Mouse (Mus musculus) gastrocnemius, postnatal 25 days (tissue): Measurements from ENCODE around the gene Elavl2. TPM values are rescaled to one million over a fixed set of nuclear protein-coding genes. Genes with fewer than 3 reads are reported as not detected.
"Not testable (repeated sequence)": the region's sequence is repeated elsewhere in the genome, so short reads cannot be mapped to it uniquely, and the experiment has no call there.

ENCODE experiments used
- DNase-seq: peaks from one replicate; pipeline ENCODE4 v3.0.0; 2022
- total RNA-seq, 2 experiments: library from RNA; stranded (reverse); gene quantifications; 1 replicate in 1 of 2; 2 replicates in 1 of 2; pipeline ENCODE4 v1.2.3; 2021

Elavl2 gene
- total RNA-seq, 2 experiments from 2014 or later: 0.56 to 0.74 TPM

DNA sequence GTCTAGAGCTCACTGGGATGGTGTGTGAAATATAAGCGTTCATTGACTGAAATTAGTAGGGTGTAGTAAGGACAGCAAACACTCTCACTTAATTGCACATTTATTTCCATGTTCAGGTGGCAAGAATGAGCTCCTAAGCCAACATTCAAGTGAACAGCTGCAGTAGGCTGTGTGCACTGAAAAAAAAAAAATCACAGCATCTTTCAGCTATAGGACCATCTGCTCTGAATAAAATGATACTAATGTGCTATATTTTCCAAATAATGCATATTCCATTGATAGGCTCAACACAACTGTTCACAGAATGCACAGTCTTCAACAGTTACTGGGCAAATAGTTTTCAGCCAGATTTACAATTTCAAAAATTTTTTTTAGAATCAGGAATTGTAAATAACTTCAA lies 89.8 kb downstream of the Elavl2 start:
- DNase-seq: no peak

GRCm38 (mm10) chr4:91297706-91298105 lies 102.9 kb downstream of the Elavl2 start:
- DNase-seq: no peak

DNA sequence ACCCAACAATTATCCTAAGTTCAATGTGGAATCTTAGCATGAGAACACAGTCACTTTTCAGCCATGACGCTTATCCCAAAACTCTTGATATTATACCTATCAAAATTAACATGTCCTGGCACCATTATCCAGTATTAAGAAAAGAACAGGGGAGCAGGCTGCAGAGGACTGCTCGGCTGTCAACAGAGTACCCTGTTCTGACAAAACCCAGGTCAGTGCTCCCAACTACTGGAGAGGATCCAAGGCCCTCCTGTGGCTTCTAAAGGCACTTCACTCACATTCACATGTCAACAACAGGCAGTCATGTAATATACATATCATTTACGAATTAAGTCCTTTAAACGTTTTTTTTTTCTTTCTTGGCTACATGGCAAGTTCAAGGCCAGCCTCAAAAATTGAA lies 105.3 kb downstream of the Elavl2 start:
- no peak for DNase-seq

DNA sequence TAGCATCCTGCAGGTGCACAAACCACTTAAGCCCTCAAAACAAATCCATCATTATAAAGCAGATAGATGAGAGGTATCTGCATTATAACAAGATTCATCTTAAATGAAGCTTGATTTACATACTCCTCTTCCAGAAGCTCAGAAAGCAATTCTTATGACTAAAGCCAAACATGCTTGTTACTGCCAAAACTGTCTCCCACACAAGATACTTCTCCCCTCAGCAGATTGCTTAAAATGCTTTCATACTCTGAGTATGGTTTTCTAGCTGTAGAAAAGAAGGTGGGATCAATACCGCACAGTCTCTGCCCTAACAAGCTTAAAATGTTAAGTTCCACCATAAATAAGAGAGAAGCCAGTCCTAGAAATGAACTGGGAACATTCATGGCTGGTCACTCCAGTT lies 109.1 kb downstream of the Elavl2 start:
- no peak for DNase-seq

DNA sequence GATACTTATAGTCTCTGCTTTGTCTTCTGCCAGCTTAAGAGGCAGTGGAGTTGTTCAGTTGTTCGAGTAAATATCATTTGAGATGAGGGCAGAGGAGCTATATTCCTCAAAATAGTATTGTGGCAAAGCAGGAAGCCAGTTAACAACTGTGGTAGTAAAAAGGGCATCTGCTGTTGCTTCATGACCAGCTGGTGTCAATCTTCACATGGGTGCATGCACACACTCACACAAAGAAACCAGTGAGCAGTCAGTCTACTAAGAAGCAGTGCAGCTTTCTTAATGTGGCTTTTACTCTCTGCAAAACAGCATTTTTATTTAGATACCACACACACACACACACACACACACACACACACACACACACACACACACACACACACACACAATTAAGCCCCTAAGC lies 110.2 kb downstream of the Elavl2 start:
- DNase-seq: no peak

GRCm38 (mm10) chr4:91289151-91289550 lies 111.4 kb downstream of the Elavl2 start:
- DNase-seq: no peak

GRCm38 (mm10) chr4:91268390-91268789 lies 132.2 kb downstream of the Elavl2 start:
- no peak for DNase-seq

DNA sequence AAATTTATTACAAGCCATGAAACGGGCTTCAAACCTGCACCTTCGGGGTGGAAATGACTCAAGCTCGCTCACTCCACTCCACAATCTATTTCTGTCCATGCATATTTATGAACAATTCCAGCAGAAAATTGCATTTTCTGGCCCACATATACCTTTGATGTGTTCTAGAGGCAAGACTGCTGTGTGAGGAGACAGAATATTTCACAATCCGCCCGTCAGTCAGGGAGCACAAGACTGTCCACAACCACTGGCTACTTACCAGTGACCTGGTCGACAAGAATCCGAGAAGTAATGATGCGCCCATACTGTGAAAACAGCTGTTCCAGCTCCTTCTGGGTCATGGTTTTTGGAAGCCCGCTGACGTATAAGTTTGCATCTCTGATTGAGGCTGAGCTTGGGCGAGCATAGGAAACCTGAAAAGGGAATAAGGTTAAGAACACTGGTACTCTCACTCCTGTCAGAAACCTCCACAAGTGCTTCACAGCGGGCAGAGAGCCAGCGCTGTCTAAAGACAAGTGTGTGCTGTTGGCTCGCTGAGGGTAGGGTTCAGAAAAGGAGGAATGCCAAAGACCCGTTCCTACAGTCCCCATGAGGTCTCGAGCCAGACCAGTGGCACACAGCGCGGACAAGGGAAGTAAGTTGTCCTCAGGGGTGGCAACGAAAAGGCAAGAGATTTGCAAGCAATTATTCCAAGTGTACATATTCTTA lies 136.7 kb downstream of the Elavl2 start:
- DNase-seq: no peak

- no peak for DNase-seq
Observed at GRCm38 (mm10) chr4:91262839-91263238, 137.7 kb downstream of the Elavl2 start.

- DNase-seq: no peak
Observed at GRCm38 (mm10) chr4:91260622-91261021, 140.0 kb downstream of the Elavl2 start.

DNA sequence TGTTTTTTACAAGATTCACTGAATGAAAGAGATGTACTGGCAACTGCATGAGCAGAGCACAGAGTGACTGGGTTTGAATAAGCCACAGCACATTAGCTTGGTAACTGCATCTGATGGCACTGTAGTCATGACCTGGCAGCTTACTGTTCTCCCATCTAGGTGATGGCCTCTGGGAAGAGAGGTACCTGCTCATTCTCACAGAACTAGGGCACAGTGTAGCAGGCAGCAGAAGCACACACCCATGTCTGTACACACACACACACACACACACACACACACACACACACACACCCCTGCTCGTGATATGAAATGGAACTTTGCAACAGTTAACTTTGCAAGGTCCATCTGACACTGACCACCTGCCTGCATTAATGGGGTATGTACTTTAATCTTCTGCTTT lies 151.9 kb downstream of the Elavl2 start:
- no peak for DNase-seq

DNA sequence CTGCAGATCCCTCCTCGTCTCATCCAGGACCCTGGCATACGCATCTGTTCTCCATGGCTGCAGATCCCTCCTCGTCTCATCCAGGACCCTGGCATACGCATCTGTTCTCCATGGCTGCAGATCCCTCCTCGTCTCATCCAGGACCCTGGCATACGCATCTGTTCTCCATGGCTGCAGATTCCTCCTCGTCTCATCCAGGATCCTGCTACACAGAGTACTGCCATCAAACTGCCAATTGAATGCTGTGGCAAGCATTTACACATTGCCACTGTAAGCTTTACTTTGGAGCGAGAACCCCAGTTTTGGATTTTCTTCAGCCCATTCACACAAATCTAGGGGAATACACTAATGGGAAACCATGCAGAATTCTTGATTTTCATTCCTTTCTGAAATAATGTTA lies 155.4 kb downstream of the Elavl2 start:
- not testable (repeated sequence) for DNase-seq

DNA sequence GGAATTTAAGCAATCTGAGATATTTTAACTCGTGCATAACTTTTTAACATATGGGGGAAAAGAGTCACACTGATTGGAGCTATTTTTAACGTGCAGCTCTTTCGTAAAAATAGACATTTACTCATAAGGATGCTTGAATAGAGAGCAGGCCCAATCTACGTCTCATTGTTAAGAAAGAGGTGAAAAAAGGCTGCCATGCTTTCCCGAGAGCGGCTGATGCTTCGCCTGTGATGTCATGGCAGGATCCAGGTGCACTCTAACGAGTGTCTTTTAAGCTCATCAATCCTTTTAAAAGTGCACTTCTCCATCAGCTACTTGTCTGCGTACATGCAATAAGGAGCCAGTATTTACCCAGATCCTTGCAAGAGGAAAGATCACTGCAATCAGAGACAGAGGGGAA lies 156.0 kb downstream of the Elavl2 start:
- DNase-seq: no peak

GRCm38 (mm10) chr4:91243896-91244295 lies 156.7 kb downstream of the Elavl2 start:
- no peak for DNase-seq

DNA sequence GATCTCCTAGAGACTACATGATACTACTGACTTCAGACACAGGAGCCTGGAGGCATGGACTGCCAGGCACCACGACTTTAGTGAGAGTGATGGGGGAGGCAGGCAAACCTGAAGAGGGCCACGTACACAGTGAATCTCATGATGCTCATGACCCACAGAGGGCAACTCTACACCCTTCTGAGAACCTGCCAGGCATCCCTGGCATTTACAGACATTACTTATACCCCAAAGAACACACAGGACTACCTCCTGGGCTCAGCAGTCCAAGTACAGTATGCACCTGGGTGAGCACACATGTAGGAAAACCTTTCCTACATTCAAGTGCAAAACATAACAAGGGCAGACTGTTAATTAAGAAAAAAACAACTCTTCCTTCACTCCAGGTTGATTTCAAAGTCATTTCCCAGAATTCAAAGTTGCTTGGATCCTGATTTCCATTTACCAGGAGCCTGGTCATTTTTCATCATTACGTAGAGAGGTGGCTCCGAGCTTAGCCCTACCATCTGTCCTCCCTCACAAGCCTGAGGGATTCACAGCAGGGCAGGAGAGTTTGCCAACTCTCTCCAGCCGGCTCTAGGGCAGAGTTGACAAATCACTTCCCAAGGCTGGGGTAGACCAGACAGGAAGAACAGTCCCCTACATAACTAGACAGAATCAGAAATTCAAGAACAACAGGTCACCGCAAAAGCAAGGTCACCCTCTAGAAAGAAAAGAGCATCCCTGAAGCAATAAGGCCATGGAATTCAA lies 161.7 kb downstream of the Elavl2 start:
- no peak for DNase-seq

- DNase-seq: no peak
Observed at GRCm38 (mm10) chr4:91236976-91237375, 163.6 kb downstream of the Elavl2 start.

DNA sequence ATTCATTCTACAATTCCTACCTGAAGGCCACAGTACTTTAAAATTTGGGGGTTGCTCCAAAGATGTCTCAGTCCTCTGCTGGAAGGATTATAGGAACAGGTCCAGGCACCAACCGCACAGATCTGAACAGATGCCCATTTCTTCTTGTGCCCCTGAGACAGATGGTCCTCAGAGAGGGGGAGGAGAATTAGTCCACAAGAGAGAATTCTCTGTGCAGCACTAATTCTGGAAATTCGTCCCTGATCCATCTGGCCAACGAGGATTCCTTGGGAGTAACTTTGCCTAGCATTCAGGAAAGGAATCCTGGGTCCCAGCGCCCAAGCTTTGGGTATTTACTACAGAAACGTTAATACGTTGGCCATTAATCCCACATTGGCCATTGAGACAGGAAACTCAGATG lies 165.6 kb downstream of the Elavl2 start:
- DNase-seq: no peak

DNA sequence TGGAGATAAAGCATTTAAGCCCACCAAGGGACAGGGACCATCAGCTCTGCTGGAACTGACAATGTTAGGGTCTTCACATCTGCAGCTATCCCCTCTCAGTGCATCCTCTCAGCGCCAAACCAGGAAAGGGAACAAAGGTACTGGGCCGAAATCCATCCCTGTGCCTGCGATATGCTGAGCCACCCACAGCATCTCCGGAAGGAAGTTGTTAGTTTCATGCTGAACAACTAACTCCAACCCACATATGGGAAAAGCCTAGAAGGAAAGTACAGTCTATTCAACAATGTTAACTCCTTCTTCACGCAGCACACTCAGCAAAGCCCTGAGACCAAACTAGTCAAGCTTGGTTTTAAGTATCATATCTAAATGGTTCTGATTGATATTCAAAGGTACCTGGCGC lies 167.0 kb downstream of the Elavl2 start:
- DNase-seq: no peak

- DNase-seq: no peak
Observed at GRCm38 (mm10) chr4:91230439-91230863, 170.1 kb downstream of the Elavl2 start.

- no peak for DNase-seq
Observed at GRCm38 (mm10) chr4:91228341-91228740, 172.2 kb downstream of the Elavl2 start.

DNA sequence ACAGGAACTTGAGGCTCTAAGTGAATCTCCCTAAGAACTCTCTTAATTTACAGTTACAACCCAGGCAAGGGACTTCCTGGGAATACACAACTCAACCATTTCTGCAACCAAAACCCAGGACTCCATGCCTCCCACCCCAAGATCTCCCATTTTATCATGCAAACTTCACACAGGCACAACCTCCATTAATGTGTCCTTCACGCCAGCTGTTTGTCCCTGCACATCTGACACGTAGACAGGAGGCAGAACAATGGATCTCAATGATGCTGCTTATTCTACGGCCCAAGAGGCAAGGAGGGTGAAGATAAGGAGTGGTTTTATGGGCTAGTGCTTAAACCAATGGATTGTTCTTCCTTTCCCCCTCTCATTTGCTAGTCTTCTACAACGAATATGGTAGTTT lies 176.8 kb downstream of the Elavl2 start:
- no peak for DNase-seq

DNA sequence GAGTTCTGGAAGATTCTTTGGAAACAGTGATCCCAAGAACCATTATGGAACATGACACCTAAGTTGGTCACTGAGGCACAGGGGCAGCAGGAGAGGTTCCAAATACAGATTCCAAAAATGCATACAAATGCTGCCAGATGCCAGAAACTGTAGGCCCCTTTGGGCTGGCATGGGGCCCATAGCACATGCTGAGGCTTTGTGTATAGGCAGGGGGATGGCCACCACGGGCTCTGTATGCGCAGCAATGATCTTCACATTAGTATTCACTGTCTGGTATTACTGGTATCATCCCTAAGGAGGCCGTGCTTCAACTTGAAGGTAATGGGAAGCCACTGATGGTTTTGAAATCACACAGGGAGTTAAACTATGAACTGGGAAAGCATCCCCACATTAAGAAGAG lies 181.3 kb downstream of the Elavl2 start:
- DNase-seq: no peak

DNA sequence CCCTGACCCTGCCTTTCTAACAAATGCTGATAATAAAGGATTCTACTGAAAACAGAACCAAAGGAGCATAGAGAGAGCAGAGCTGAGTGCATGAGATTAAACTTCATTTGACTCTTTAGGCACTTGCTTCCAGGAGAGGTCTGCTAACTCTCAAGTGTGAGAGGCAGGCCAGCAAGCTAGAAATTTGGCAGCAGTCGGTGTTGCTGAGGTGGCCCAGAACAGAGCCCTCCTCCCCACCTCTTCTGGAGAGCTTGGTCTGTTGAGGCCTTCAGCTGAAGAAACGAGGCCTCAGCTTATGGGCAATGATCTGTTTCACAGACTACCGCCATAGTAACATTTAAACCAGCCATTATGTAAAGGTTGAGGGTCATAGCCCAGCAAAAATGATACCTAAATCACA lies 186.7 kb downstream of the Elavl2 start:
- DNase-seq: no peak
